Mouse (Mus musculus) MN1 (cell line): Measurements from ENCODE around the gene Dync1i1.

Source experiments
- DNase-seq: peaks from one replicate; pipeline ENCODE4 v3.0.0-alpha.2; 2016; ENCODE audit warnings: low spot score

The Dync1i1 gene

GRCm38 (mm10) chr6:6067201-6067600 is 341.8 kb downstream of the Dync1i1 start:
- no peak for DNase-seq

- DNase-seq, result no peak
Measured at GRCm38 (mm10) chr6:6070015-6070414, 344.6 kb downstream of the Dync1i1 start.

- DNase-seq, result no peak
Measured at GRCm38 (mm10) chr6:6071038-6071437, 345.6 kb downstream of the Dync1i1 start.

- DNase-seq, result no peak
Measured at GRCm38 (mm10) chr6:6075940-6076447, 350.6 kb downstream of the Dync1i1 start.

- no peak for DNase-seq
Measured at GRCm38 (mm10) chr6:6077234-6077633, 351.8 kb downstream of the Dync1i1 start.
